Mouse (Mus musculus) midbrain, embryonic 10.5 days (tissue): ENCODE results near the gene Lima1. TPM values are rescaled to one million over a fixed set of nuclear protein-coding genes. Genes with fewer than 3 reads are reported as not detected.
A peak's percentile ranks its signal among the peaks of the same experiment; 100 is the strongest.
"Not testable (repeated sequence)": the region's sequence is repeated elsewhere in the genome, so short reads cannot be mapped to it uniquely, and the experiment has no call there.

Source experiments
- DNase-seq: peaks from one replicate; pipeline ENCODE4 v3.0.0-alpha.2; 2017; ENCODE audit warnings: low spot score
- H3K27ac ChIP-seq: fragments of 300-500 bp; sonication (generic); replicated peaks from 2 replicates; pipeline ENCODE4 v1.5.1; 2016; ENCODE audit warnings: mild to moderate bottlenecking
- H3K27me3 ChIP-seq: fragments of 300-500 bp; sonication (generic); 2 replicates; pipeline ENCODE4 v1.6.1; 2016; ENCODE audit warnings: low read depth, mild to moderate bottlenecking; ENCODE audit not compliant: poor library complexity, severe bottlenecking
- H3K36me3 ChIP-seq: fragments of 300-500 bp; sonication (generic); 2 replicates; pipeline ENCODE4 v1.6.1; 2016; ENCODE audit warnings: mild to moderate bottlenecking, moderate library complexity
- H3K4me1 ChIP-seq: fragments of 300-500 bp; sonication (generic); 2 replicates; pipeline ENCODE4 v1.6.1; 2016
- H3K4me3 ChIP-seq: fragments of 300-500 bp; sonication (generic); 2 replicates; pipeline ENCODE4 v1.5.1; 2016; ENCODE audit warnings: mild to moderate bottlenecking, moderate library complexity
- H3K9me3 ChIP-seq: fragments of 300-500 bp; sonication (generic); replicated peaks from 2 replicates; pipeline ENCODE4 v1.6.1; 2016; ENCODE audit warnings: mild to moderate bottlenecking
- WGBS: fragments of 180-500 bp; shearing (Covaris S2); methylation state at CpG from one replicate; pipeline ENCODE4 v1.1.7; 2016; 5-methylcytosine and 5-hydroxymethylcytosine counted together
- polyA plus RNA-seq: library from polyadenylated mRNA; unstranded; fragments of >200 nt; fragmentation: Nextera tagmentation; extraction: Ambion mirVana; gene quantifications from 2 replicates; pipeline ENCODE4 v1.2.1, GENCODE M21; 2016

Gene Lima1
- polyA plus RNA-seq = 23.4 and 23.5 TPM in 2 replicates

GRCm38 (mm10) chr15:99875334-99875869 lies at the start of gene Lima1:
TSS of gene Lima1 (minus strand) at chr15:99875456.
- H3K9me3 ChIP-seq = no peaks in the 10 kb centered on the region
- peak within 1 kb of the TSS; percentile 83 for H3K4me3 ChIP-seq
- peak; percentile 87 for DNase-seq
- H3K27me3 ChIP-seq = peaks cover 14% of the 10 kb centered on the region
- under 1% methylated on average over 38 of the region's 38 CpGs for WGBS
- H3K4me1 ChIP-seq = peaks cover 19% of the 10 kb centered on the region
- peak within 1 kb of the TSS; percentile 81 for H3K27ac ChIP-seq
- no peaks in the 10 kb centered on the region for H3K36me3 ChIP-seq

- Histone ChIP-seq H3K27ac (no peak overlapping the region), H3K4me1 (no peaks in the 10 kb centered on the region), H3K4me3 (no peak overlapping the region), H3K36me3 (no peaks in the 10 kb centered on the region), H3K9me3 (no peaks in the 10 kb centered on the region), H3K27me3 (no peaks in the 10 kb centered on the region)
- no peak for DNase-seq
- WGBS = 89% methylated on average over 15 of the region's 15 CpGs
Observed at GRCm38 (mm10) chr15:99919601-99920158, 44.4 kb upstream of the Lima1 start.

DNA sequence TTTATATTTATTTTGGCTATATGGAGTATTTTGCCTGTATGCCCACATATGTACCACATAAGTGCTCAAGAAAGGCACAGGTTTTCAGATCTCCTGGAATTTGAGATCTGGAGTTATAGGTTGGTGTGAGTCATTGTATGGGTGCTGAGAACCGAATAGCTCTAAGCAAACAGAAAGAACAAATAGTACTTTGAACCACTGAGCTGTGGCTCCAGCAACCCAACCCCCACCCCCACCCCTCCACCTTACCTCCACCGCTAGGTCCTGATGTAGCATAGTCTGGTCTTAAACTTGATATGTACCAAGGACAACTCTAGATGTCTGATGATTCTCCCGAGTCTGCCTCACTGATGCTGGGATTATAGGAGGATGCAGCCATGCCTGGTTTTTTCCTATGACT lies 42.0 kb upstream of the Lima1 start:
- Histone ChIP-seq H3K4me1 (no peaks in the 10 kb centered on the region), H3K27ac (no peak overlapping the region), H3K36me3 (no peaks in the 10 kb centered on the region), H3K4me3 (no peak overlapping the region), H3K9me3 (no peaks in the 10 kb centered on the region), H3K27me3 (no peaks in the 10 kb centered on the region)
- DNase-seq = no peak
- 84% methylated on average over 3 of the region's 3 CpGs for WGBS

- DNase-seq = no peak
- H3K27me3 ChIP-seq = no peaks in the 10 kb centered on the region
- WGBS = 79% methylated on average over 5 of the region's 5 CpGs
- no peak overlapping the region for H3K27ac ChIP-seq
- no peaks in the 10 kb centered on the region for H3K36me3 ChIP-seq
- H3K4me1 ChIP-seq = no peaks in the 10 kb centered on the region
- no peaks in the 10 kb centered on the region for H3K9me3 ChIP-seq
- H3K4me3 ChIP-seq = no peak overlapping the region
Observed at GRCm38 (mm10) chr15:99914613-99915012, 39.4 kb upstream of the Lima1 start.

DNA sequence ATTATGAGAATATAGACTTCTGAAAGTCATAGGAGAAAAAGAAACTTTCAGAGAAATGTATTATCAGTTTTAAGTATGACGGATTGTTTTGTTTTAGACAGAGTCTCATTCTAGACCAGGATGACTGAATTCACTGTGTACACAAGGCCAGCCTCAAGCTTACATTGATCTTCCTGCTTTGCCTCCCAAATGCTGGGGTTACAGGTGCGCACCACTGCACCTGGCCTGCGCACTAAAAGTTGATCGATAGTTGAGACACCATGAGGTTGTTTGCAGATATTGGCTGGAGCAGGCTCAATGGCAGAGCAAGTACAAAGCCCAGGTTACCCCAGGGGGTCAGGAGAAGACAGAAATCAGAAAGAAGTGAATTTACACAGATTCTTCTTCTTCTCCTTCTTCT lies 36.5 kb upstream of the Lima1 start:
- no peaks in the 10 kb centered on the region for H3K27me3 ChIP-seq
- H3K27ac ChIP-seq = no peak overlapping the region
- WGBS = 93% methylated on average over 4 of the region's 4 CpGs
- 0 out of 2 replicates have a peak, but pooled peaks cover 3% of the 10 kb centered on the region for H3K4me1 ChIP-seq
- H3K4me3 ChIP-seq = no peak overlapping the region
- no peaks in the 10 kb centered on the region for H3K36me3 ChIP-seq
- H3K9me3 ChIP-seq = no peaks in the 10 kb centered on the region
- DNase-seq = no peak

DNA sequence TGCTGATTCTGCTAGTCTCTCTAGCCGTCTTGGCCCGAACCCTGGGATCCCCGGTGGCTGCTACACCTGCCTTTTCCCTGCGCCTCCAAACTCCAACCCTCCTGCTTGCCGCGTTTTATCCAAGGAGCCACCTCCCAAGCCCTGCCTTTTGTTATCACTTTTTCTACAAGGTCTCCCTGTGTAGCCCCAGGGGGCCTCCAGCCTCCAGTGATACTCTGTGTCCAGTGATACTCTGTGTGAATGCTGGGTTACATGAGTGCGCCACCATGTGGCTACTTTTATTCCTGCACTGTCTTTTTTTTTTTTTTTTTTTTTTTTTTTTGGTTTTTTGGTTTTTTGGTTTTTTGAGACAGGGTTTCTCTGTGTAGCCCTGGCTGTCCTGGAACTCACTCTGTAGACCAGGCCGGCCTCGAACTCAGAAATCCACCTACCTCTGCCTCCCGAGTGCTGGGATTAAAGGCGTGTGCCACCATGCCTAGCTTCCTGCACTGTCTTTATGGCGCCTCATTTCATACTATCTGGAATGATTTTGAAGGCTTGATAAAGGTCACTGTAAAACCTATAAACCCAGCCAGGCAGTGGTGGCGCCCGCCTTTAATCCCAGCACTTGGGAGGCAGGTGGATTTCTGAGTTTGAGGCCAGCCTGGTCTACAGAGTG lies 34.2 kb upstream of the Lima1 start:
- not testable (repeated sequence) for H3K27me3 ChIP-seq, H3K4me3 ChIP-seq, H3K36me3 ChIP-seq, H3K4me1 ChIP-seq, H3K9me3 ChIP-seq, H3K27ac ChIP-seq
- WGBS = 41% methylated on average over 14 of the region's 14 CpGs
- peak; percentile 27 for DNase-seq

GRCm38 (mm10) chr15:99907514-99907913 lies 32.3 kb upstream of the Lima1 start:
- Histone ChIP-seq H3K27me3 (no peaks in the 10 kb centered on the region), H3K9me3 (no peaks in the 10 kb centered on the region), H3K4me1 (0 out of 2 replicates have a peak, but pooled peaks cover 9% of the 10 kb centered on the region), H3K4me3 (no peak overlapping the region), H3K36me3 (no peaks in the 10 kb centered on the region), H3K27ac (no peak overlapping the region)
- DNase-seq = no peak
- 85% methylated on average over 1 of the region's 1 CpGs for WGBS

DNA sequence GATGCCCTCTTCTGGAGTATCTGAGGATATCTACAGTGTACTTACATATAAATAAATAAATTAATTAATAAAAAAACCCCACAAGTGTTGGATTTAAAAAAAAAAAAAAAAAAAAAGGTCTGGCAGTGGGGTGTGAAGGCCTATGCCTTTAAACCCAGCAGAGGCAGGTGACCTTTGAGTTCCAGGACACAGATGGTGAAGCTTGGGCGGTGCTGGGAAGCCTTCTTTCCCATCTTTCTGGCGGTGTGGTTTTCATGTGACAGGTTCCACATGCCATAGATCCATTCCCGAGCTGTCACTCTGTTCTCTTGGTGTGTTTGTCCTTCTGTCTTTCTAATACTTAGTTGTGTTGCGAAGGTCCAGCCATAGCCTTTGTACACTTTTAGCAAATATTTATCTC lies 31.8 kb upstream of the Lima1 start:
- WGBS = 93% methylated on average over 4 of the region's 4 CpGs
- H3K27me3 ChIP-seq = no peaks in the 10 kb centered on the region
- no peaks in the 10 kb centered on the region for H3K36me3 ChIP-seq
- H3K4me3 ChIP-seq = no peak overlapping the region
- DNase-seq = no peak
- H3K4me1 ChIP-seq = 0 out of 2 replicates have a peak, but pooled peaks cover 9% of the 10 kb centered on the region
- no peak overlapping the region for H3K27ac ChIP-seq
- no peaks in the 10 kb centered on the region for H3K9me3 ChIP-seq

GRCm38 (mm10) chr15:99904841-99905240 lies 29.6 kb upstream of the Lima1 start:
- Histone ChIP-seq H3K4me3 (no peak overlapping the region), H3K4me1 (0 out of 2 replicates have a peak, but pooled peaks cover 9% of the 10 kb centered on the region), H3K9me3 (no peaks in the 10 kb centered on the region), H3K27ac (no peak overlapping the region), H3K27me3 (no peaks in the 10 kb centered on the region), H3K36me3 (no peaks in the 10 kb centered on the region)
- no peak for DNase-seq
- WGBS = 83% methylated on average over 9 of the region's 9 CpGs

DNA sequence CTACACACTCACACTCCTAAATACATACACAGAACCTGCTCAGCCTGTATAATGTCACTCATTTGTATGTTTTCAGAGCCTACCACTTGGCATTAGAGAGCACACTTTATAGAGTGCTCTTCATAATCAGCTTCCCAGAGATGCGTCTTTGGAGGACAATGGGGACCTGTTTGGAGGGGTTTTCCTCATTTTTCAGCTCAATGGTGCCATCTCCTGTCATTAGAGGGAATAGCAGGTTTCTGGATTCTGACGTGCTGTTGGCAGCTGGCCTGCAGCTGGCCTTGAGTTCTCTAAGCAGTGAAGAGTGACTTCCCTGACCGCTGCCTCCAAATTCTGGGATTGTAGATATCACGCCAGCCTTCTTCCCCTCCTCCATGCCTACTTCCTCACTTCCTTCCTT lies 29.1 kb upstream of the Lima1 start:
- Histone ChIP-seq H3K27me3 (no peaks in the 10 kb centered on the region), H3K36me3 (no peaks in the 10 kb centered on the region), H3K27ac (no peak overlapping the region), H3K4me1 (0 out of 2 replicates have a peak, but pooled peaks cover 8% of the 10 kb centered on the region), H3K9me3 (no peaks in the 10 kb centered on the region; the same call in 1 of the 2 replicates), H3K4me3 (no peak overlapping the region)
- DNase-seq = peak; percentile 63
- WGBS = 14% methylated on average over 4 of the region's 4 CpGs

- 93% methylated on average over 5 of the region's 5 CpGs for WGBS
- Histone ChIP-seq H3K4me1 (0 out of 2 replicates have a peak, but pooled peaks cover 6% of the 10 kb centered on the region), H3K9me3 (no peaks in the 10 kb centered on the region; the same call in 1 of the 2 replicates), H3K4me3 (no peak overlapping the region), H3K27ac (no peak overlapping the region), H3K36me3 (no peaks in the 10 kb centered on the region), H3K27me3 (no peaks in the 10 kb centered on the region)
- DNase-seq = no peak
Observed at GRCm38 (mm10) chr15:99903227-99903626, 28.0 kb upstream of the Lima1 start.

DNA sequence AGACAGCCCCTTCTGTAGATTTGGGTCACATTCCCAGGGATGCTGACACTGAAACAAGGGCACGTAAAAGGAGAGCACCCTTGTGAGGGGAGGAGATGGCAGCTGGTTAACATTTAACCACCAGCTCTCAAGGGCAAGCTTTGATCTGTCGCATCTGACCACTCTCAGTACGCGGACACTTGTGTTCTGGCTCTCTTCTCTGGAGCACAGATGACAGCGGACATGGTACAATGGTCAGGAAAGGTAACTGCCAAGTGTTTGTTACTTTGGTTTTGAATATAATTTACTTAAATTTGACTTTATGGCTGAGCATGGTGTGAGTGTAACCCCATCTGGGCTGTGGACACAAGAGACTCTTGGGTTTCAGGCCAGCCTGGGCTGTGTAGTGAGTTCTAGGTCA lies 27.5 kb upstream of the Lima1 start:
- Histone ChIP-seq H3K9me3 (no peaks in the 10 kb centered on the region; the same call in 1 of the 2 replicates), H3K36me3 (no peaks in the 10 kb centered on the region), H3K27me3 (no peaks in the 10 kb centered on the region), H3K4me3 (no peak overlapping the region), H3K27ac (no peak overlapping the region), H3K4me1 (0 out of 2 replicates have a peak, but pooled peaks cover 6% of the 10 kb centered on the region)
- no peak for DNase-seq
- 89% methylated on average over 5 of the region's 5 CpGs for WGBS

DNA sequence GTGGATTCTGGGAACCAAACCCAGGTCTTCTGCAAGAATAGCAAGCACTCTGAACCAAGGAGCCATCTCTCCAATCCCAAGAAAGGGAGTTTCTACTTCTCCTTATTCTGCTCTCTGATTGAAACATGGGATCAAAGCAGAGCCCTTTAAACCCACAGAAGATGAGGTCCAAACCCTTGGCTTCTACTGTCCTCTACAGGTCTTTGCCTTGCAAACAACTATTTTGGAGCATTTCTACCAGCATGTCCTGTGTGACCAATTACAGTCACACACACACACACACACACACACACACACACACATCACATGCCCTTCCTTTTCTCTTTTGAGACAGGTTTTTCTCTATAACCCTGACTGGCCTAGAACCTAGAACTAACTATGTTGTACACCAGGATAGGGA lies 21.4 kb upstream of the Lima1 start:
- Histone ChIP-seq H3K4me1 (peaks cover 7% of the 10 kb centered on the region; the same call in 1 of the 2 replicates), H3K4me3 (no peak overlapping the region), H3K27me3 (no peaks in the 10 kb centered on the region), H3K9me3 (no peaks in the 10 kb centered on the region; the same call in 1 of the 2 replicates), H3K36me3 (no peaks in the 10 kb centered on the region), H3K27ac (no peak overlapping the region)
- no peak for DNase-seq
